ENCODE assay signal across 14 mouse cellular contexts in genomic region chr2:166850691-166851090, GRCm38 (mm10).
"Had no signal": no experiment of that assay in that cellular context is flagged by ENCODE, and none has a peak within 500 bp of the region (broad histone marks: within the 10 kb centered on the region; RNA-seq: fewer than 3 reads in every experiment).

No protein-coding gene starts in this region.

- DNase-seq: gastrocnemius, postnatal 14 days; gastrocnemius, postnatal 36 days; heart, adult 11 months; heart, adult 2 months; heart, postnatal 14 days; heart, postnatal 36 days; kidney, adult 11 months; kidney, adult 2 months; kidney, adult 9 months; kidney, postnatal 14 days; kidney, postnatal 36 days; layer of hippocampus, adult 9-11 months; layer of hippocampus, postnatal 36 days; left cerebral cortex, postnatal 4 days had no signal
